Mouse (Mus musculus) CH12.LX (cell line): Measurements from ENCODE around the gene Bcl2l12. TPM values are rescaled to one million over a fixed set of nuclear protein-coding genes. Genes with fewer than 3 reads are reported as not detected.

Experiments used
- DNase-seq: peaks from one replicate; pipeline ENCODE4 v3.0.0-alpha.2; 2013; ENCODE audit errors: extremely low read depth
- H3K27ac ChIP-seq: 2 replicates; pipeline ENCODE4 v1.5.1; 2012; ENCODE audit warnings: low read depth, mild to moderate bottlenecking, control low read depth, moderate library complexity; ENCODE audit not compliant: insufficient read depth
- H3K27me3 ChIP-seq: replicated peaks from 2 replicates; pipeline ENCODE3; 2012; ENCODE audit warnings: inconsistent platforms
- H3K36me3 ChIP-seq, 2 experiments: replicated peaks in 1 of 2; 2 replicates each; pipeline versions ENCODE3 to v1.6.1; 2012; ENCODE audit warnings: inconsistent platforms in 1 of 2, low read length in 1 of 2, mild to moderate bottlenecking in 1 of 2, mixed read lengths in 1 of 2, moderate library complexity in 1 of 2; ENCODE audit not compliant: control insufficient read depth in 1 of 2, insufficient read depth in 1 of 2
- H3K4me1 ChIP-seq, 2 experiments: 2 replicates each; pipeline ENCODE4 v1.6.1; 2012; ENCODE audit warnings: inconsistent platforms in 1 of 2, moderate library complexity in 1 of 2; ENCODE audit not compliant: insufficient read depth in 2 of 2, control insufficient read depth in 1 of 2
- H3K4me2 ChIP-seq: 2 replicates; pipeline ENCODE4 v1.6.1; 2012; ENCODE audit warnings: low read depth, mild to moderate bottlenecking, control low read depth; ENCODE audit not compliant: poor library complexity, insufficient read depth, severe bottlenecking
- H3K4me3 ChIP-seq, 3 experiments: fragments of 150-350 bp in 1 of 3; sonication (generic) in 1 of 3; replicated peaks in 1 of 3; 2 replicates each; pipeline versions ENCODE3 to v1.5.1; 2011 to 2012; ENCODE audit warnings: low read depth in 2 of 3, low read length in 2 of 3, mild to moderate bottlenecking in 2 of 3, moderate library complexity in 2 of 3, control low read depth in 1 of 3, improper control_type of control experiment in 1 of 3, inconsistent platforms in 1 of 3, mixed read lengths in 1 of 3; ENCODE audit not compliant: poor library complexity in 1 of 3
- H3K79me2 ChIP-seq: replicated peaks from 2 replicates; pipeline ENCODE4 v1.6.1; 2012; ENCODE audit warnings: mild to moderate bottlenecking, moderate library complexity; ENCODE audit not compliant: control insufficient read depth, poor library complexity, insufficient read depth, severe bottlenecking; ENCODE audit errors: extremely low read depth
- H3K9ac ChIP-seq: 2 replicates; pipeline ENCODE4 v1.6.1; 2012; ENCODE audit warnings: low read depth, mild to moderate bottlenecking, control low read depth, moderate library complexity; ENCODE audit not compliant: insufficient read depth
- H3K9me3 ChIP-seq: replicated peaks from 2 replicates; pipeline ENCODE3; 2012; ENCODE audit warnings: low read length, inconsistent platforms, mixed read lengths
- BHLHE40 ChIP-seq: IDR thresholded peaks from 2 replicates; pipeline ENCODE4 v1.6.1; 2011; ENCODE audit warnings: mild to moderate bottlenecking, low read depth, low read length, improper control_type of control experiment
- CHD1 ChIP-seq: IDR thresholded peaks from 2 replicates; pipeline ENCODE4 v1.6.1; 2012; ENCODE audit warnings: low read depth, low read length, improper control_type of control experiment, inconsistent platforms
- E2F4 ChIP-seq: IDR thresholded peaks from 2 replicates; pipeline ENCODE4 v1.6.1; 2011; ENCODE audit warnings: low read depth, low read length, improper control_type of control experiment; ENCODE audit not compliant: insufficient replicate concordance
- EP300 ChIP-seq: IDR thresholded peaks from 2 replicates; pipeline ENCODE4 v1.6.1; 2011; ENCODE audit warnings: low read length, improper control_type of control experiment
- ETS1 ChIP-seq: conservative IDR thresholded peaks from 2 replicates; pipeline ENCODE4 v1.6.1; 2012; ENCODE audit warnings: low read depth, mild to moderate bottlenecking, inconsistent platforms, low read length, improper control_type of control experiment, moderate library complexity
- GABPA ChIP-seq: IDR thresholded peaks from 2 replicates; pipeline ENCODE4 v1.6.1; 2012; ENCODE audit warnings: low read depth, low read length, improper control_type of control experiment, inconsistent platforms; ENCODE audit not compliant: insufficient replicate concordance
- HCFC1 ChIP-seq: IDR thresholded peaks from 2 replicates; pipeline ENCODE4 v1.6.1; 2012; ENCODE audit warnings: low read depth, mild to moderate bottlenecking, inconsistent platforms, low read length, improper control_type of control experiment
- IRF4 ChIP-seq: IDR thresholded peaks from 2 replicates; pipeline ENCODE4 v1.6.1; 2014; ENCODE audit warnings: low read depth, mild to moderate bottlenecking, inconsistent platforms, low read length, improper control_type of control experiment
- JUN ChIP-seq: IDR thresholded peaks from 2 replicates; pipeline ENCODE4 v1.6.1; 2011; ENCODE audit warnings: low read depth, mild to moderate bottlenecking, low read length, improper control_type of control experiment, moderate library complexity; ENCODE audit not compliant: insufficient read depth
- JUND ChIP-seq: conservative IDR thresholded peaks from 2 replicates; pipeline ENCODE4 v1.6.1; 2011; ENCODE audit warnings: low read depth, low read length, improper control_type of control experiment
- KAT2A ChIP-seq: IDR thresholded peaks from 2 replicates; pipeline ENCODE4 v1.6.1; 2012; ENCODE audit warnings: low read length, improper control_type of control experiment, inconsistent platforms; ENCODE audit not compliant: insufficient replicate concordance
- MAFK ChIP-seq: IDR thresholded peaks from 2 replicates; pipeline ENCODE4 v1.6.1; 2011; ENCODE audit warnings: low read length, improper control_type of control experiment; ENCODE audit not compliant: insufficient replicate concordance
- MAX ChIP-seq: IDR thresholded peaks from 2 replicates; pipeline ENCODE4 v1.6.1; 2011; ENCODE audit warnings: low read length, improper control_type of control experiment
- MAZ ChIP-seq: IDR thresholded peaks from 2 replicates; pipeline ENCODE4 v1.6.1; 2012; ENCODE audit warnings: low read depth, mild to moderate bottlenecking, inconsistent platforms, low read length, improper control_type of control experiment, moderate library complexity
- MEF2A ChIP-seq: IDR thresholded peaks from 2 replicates; pipeline ENCODE4 v1.6.1; 2014; ENCODE audit warnings: low read depth, mild to moderate bottlenecking, inconsistent platforms, low read length, improper control_type of control experiment, borderline replicate concordance
- MXI1 ChIP-seq: IDR thresholded peaks from 2 replicates; pipeline ENCODE4 v1.6.1; 2011; ENCODE audit warnings: mild to moderate bottlenecking, low read depth, low read length, improper control_type of control experiment
- MYC ChIP-seq: IDR thresholded peaks from 2 replicates; pipeline ENCODE4 v1.6.1; 2011; ENCODE audit warnings: low read depth, mild to moderate bottlenecking, improper control_type of control experiment, low read length
- NELFE ChIP-seq: IDR thresholded peaks from 2 replicates; pipeline ENCODE4 v1.6.1; 2011; ENCODE audit warnings: low read depth, low read length, improper control_type of control experiment
- PAX5 ChIP-seq: IDR thresholded peaks from 2 replicates; pipeline ENCODE4 v1.6.1; 2012; ENCODE audit warnings: low read length, inconsistent platforms, mixed read lengths
- POLR2A ChIP-seq: IDR thresholded peaks from 2 replicates; pipeline ENCODE4 v1.6.1; 2011; ENCODE audit warnings: low read depth, mild to moderate bottlenecking, improper control_type of control experiment, low read length
- POLR2AphosphoS2 ChIP-seq: IDR thresholded peaks from 2 replicates; pipeline ENCODE4 v1.6.1; 2011; ENCODE audit warnings: low read depth, low read length, improper control_type of control experiment
- RAD21 ChIP-seq: IDR thresholded peaks from 2 replicates; pipeline ENCODE4 v1.6.1; 2011; ENCODE audit warnings: low read depth, mild to moderate bottlenecking, low read length, improper control_type of control experiment, moderate library complexity
- RCOR1 ChIP-seq: conservative IDR thresholded peaks from 2 replicates; pipeline ENCODE4 v1.6.1; 2012; ENCODE audit warnings: low read depth, mild to moderate bottlenecking, inconsistent platforms, low read length, improper control_type of control experiment
- SIN3A ChIP-seq: IDR thresholded peaks from 2 replicates; pipeline ENCODE4 v1.6.1; 2012; ENCODE audit warnings: low read length, improper control_type of control experiment, inconsistent platforms
- TBP ChIP-seq: conservative IDR thresholded peaks from 2 replicates; pipeline ENCODE4 v1.6.1; 2011; ENCODE audit warnings: low read depth, low read length, improper control_type of control experiment
- TCF12 ChIP-seq: IDR thresholded peaks from 2 replicates; pipeline ENCODE4 v1.6.1; 2014; ENCODE audit warnings: low read depth, mild to moderate bottlenecking, inconsistent platforms, low read length, improper control_type of control experiment
- UBTF ChIP-seq: IDR thresholded peaks from 2 replicates; pipeline ENCODE4 v1.6.1; 2012; ENCODE audit warnings: low read depth, mild to moderate bottlenecking, inconsistent platforms, low read length, improper control_type of control experiment, moderate library complexity
- USF1 ChIP-seq: IDR thresholded peaks from 2 replicates; pipeline ENCODE4 v1.6.1; 2014; ENCODE audit warnings: low read depth, mild to moderate bottlenecking, inconsistent platforms, low read length, improper control_type of control experiment
- ZKSCAN1 ChIP-seq: IDR thresholded peaks from 2 replicates; pipeline ENCODE4 v1.6.1; 2012; ENCODE audit warnings: low read depth, inconsistent platforms, low read length, improper control_type of control experiment, borderline replicate concordance
- ZNF384 ChIP-seq: IDR thresholded peaks from 2 replicates; pipeline ENCODE4 v1.6.1; 2012; ENCODE audit warnings: low read depth, low read length, improper control_type of control experiment, inconsistent platforms
- dilution Hi-C: fragments of 300-500 bp; cut with MboI; formaldehyde crosslinking; loops from 2 replicates; pipeline ENCODE4 v1.14.3; 2020; ENCODE audit warnings: low sequenced_read_pairs; ENCODE audit not compliant: extremely low pct_unique_long_range_greater_than_20kb, extremely low pct_ligation_motif_present
- in situ Hi-C: fragments of 300-500 bp; cut with MboI; formaldehyde crosslinking; loops from 3 replicates; pipeline ENCODE4 v1.14.3; 2019; ENCODE audit warnings: low sequenced_read_pairs, low pct_ligation_motif_present, low pct_unique_long_range_greater_than_20kb, mixed read lengths
- polyA plus RNA-seq: library from polyadenylated mRNA; unstranded; fragments of >175 nt; gene quantifications from 2 replicates; pipeline ENCODE4 v1.2.1, GENCODE M21; 2012; ENCODE audit warnings: low read depth; ENCODE audit not compliant: insufficient read length
- total RNA-seq, 2 experiments: library from RNA; depleted of rRNA; stranded (reverse); fragments of 300-350 nt in 1 of 2; fragments of >200 nt in 1 of 2; gene quantifications; 2 replicates each; pipeline ENCODE4 v1.2.3; 2012 to 2014

Gene Bcl2l12
- total and polyA plus RNA-seq, 3 experiments = 9.2 to 12.6 (median 11.8) TPM

DNA sequence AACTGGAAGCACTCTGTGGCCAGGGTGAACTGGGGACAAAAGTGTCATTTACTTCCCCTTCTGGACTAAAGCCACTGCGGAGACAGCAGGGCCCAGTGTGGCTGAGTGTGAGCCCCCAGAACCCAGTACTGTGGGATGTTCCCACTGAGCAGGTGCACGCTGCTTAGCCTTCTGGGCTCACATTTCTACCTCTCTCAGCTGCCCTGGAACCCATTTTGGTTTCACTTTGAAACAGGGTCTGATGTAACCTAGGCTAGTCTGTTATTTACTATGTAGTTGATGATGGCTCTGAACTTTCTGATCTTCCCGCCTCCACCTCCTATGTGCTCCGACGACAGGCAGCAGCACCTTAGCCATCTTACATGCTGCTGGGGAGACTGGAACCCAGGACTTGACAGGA lies 35.7 kb downstream of the Bcl2l12 start:
- H3K27me3 ChIP-seq = no peaks in the 10 kb centered on the region
- no peak overlapping the region for H3K4me2 ChIP-seq
- H3K9ac ChIP-seq = no peak overlapping the region
- in situ Hi-C loops = no loop called here
- no peak overlapping the region for H3K27ac ChIP-seq
- H3K4me1 ChIP-seq = peaks cover 11 to 26% of the 10 kb centered on the region in 2 experiments
- no peak overlapping the region for H3K4me3 ChIP-seq
- DNase-seq = no peak
- no peaks in the 10 kb centered on the region for H3K9me3 ChIP-seq
- dilution Hi-C loops = no loop called here
- peaks cover 0 to 73% of the 10 kb centered on the region in 2 experiments for H3K36me3 ChIP-seq
- no peaks in the 10 kb centered on the region for H3K79me2 ChIP-seq
- no peak for TF ChIP-seq ZNF384
- no peak for TF ChIP-seq MAZ
- no peak for TF ChIP-seq TBP
- no peak for TF ChIP-seq POLR2AphosphoS2
- TF ChIP-seq E2F4 = no peak
- no peak for TF ChIP-seq POLR2A
- no peak for TF ChIP-seq PAX5
- no peak for TF ChIP-seq ZKSCAN1
- TF ChIP-seq EP300 = no peak
- no peak for TF ChIP-seq UBTF
- TF ChIP-seq MXI1 = no peak
- no peak for TF ChIP-seq MYC
- no peak for TF ChIP-seq JUND
- TF ChIP-seq JUN = no peak
- TF ChIP-seq TCF12 = peak; percentile 30; the same call in 1 of the 2 replicates
- no peak for TF ChIP-seq MAX
- no peak for TF ChIP-seq USF1
- TF ChIP-seq MEF2A = no peak
- no peak for TF ChIP-seq KAT2A
- no peak for TF ChIP-seq MAFK
- TF ChIP-seq IRF4 = peak; percentile 55
- TF ChIP-seq NELFE = no peak
- no peak for TF ChIP-seq RCOR1
- TF ChIP-seq HCFC1 = no peak
- TF ChIP-seq GABPA = no peak
- TF ChIP-seq ETS1 = peak; percentile 45; the same call in 1 of the 2 replicates
- no peak for TF ChIP-seq CHD1
- peak; percentile 89 for TF ChIP-seq BHLHE40
- TF ChIP-seq RAD21 = no peak
- no peak for TF ChIP-seq SIN3A
